Mouse (Mus musculus) heart, postnatal 10 days (tissue): ENCODE data around the gene Atp7b. TPM values are rescaled to one million over a fixed set of nuclear protein-coding genes. Genes with fewer than 3 reads are reported as not detected.

ENCODE experiments used
- DNase-seq, 2 experiments: peaks; one replicate each; pipeline ENCODE4 v3.0.0; 2021
- intact Hi-C: fragments of 180-260 bp; cut with DNase I; formaldehyde crosslinking; loops from one replicate; pipeline ENCODE4 v1.15.1; 2025
- total RNA-seq, 2 experiments: library from RNA; stranded (reverse); gene quantifications; 2 replicates each; pipeline ENCODE4 v1.2.3; 2021

The Atp7b gene
- total RNA-seq, 2 experiments from 2014 or later = 0.15 to 0.31 TPM

- no peak for DNase-seq
- intact Hi-C loops = no loop called here
These were observed 29.1 kb downstream of the Atp7b start for GRCm38 (mm10) chr8:22030990-22031389.

GRCm38 (mm10) chr8:22028973-22029372 lies 31.1 kb downstream of the Atp7b start:
- DNase-seq = no peak
- intact Hi-C loops = no loop called here

GRCm38 (mm10) chr8:22025241-22025640 lies 34.9 kb downstream of the Atp7b start:
- intact Hi-C loops = no loop called here
- no peak for DNase-seq

GRCm38 (mm10) chr8:22022244-22022643 lies 37.9 kb downstream of the Atp7b start:
- no peak for DNase-seq

GRCm38 (mm10) chr8:22019498-22019897 lies 40.6 kb downstream of the Atp7b start:
- intact Hi-C loops = no loop called here
- DNase-seq = no peak

More at GRCm38 (mm10) chr8:22022244-22022643, 37.9 kb downstream of the Atp7b start:
- intact Hi-C loops = no loop called here

- intact Hi-C loops = no loop called here
These were observed 42.4 kb downstream of the Atp7b start for GRCm38 (mm10) chr8:22017731-22018130.

GRCm38 (mm10) chr8:22013034-22013707 lies 46.9 kb downstream of the Atp7b start:
- intact Hi-C loops = no loop called here
- DNase-seq = no peak

More at GRCm38 (mm10) chr8:22017731-22018130, 42.4 kb downstream of the Atp7b start:
- DNase-seq = no peak

- intact Hi-C loops = no loop called here
- DNase-seq = no peak
These were observed 50.7 kb downstream of the Atp7b start for GRCm38 (mm10) chr8:22009403-22009802.

- DNase-seq = no peak
- intact Hi-C loops = no loop called here
These were observed 53.7 kb downstream of the Atp7b start for GRCm38 (mm10) chr8:22006423-22006822.

- intact Hi-C loops = no loop called here
- DNase-seq = no peak
These were observed 55.2 kb downstream of the Atp7b start for GRCm38 (mm10) chr8:22004750-22005522.

- intact Hi-C loops = loop anchor here (10.0 kb wide), 1 partner anchor 380 kb away; no protein-coding TSS in a partner anchor
- DNase-seq = peak in 1 of 2 experiments; percentile 10
These were observed 64.9 kb downstream of the Atp7b start for GRCm38 (mm10) chr8:21995181-21995580.

GRCm38 (mm10) chr8:21992184-21992583 lies 67.9 kb downstream of the Atp7b start:
- intact Hi-C loops = loop anchor here (5.0 to 10.0 kb wide), 4 partner anchors 55 to 383 kb away; partner anchors contain the start of gene Nek3
- peak; percentile 48 to 64 for DNase-seq

GRCm38 (mm10) chr8:21981664-21982337 lies 78.3 kb downstream of the Atp7b start:
- DNase-seq = peak; percentile 8 to 15
- intact Hi-C loops = no loop called here

- intact Hi-C loops = no loop called here
- no peak for DNase-seq
These were observed 81.9 kb downstream of the Atp7b start for GRCm38 (mm10) chr8:21978193-21978592.

GRCm38 (mm10) chr8:21969475-21969874 lies 90.6 kb downstream of the Atp7b start, which contains the start of gene Ccdc70:
Ccdc70 (plus strand) TSS chr8:21969775.
- DNase-seq = no peak
- intact Hi-C loops = no loop called here

- intact Hi-C loops = no loop called here
- DNase-seq = no peak
These were observed 93.5 kb downstream of the Atp7b start for GRCm38 (mm10) chr8:21966646-21967045.

- intact Hi-C loops = no loop called here
- no peak for DNase-seq
These were observed 101.7 kb downstream of the Atp7b start, which contains the start of gene Fam90a1a for GRCm38 (mm10) chr8:21958414-21958813. Fam90a1a (plus strand) TSS chr8:21958714.

- intact Hi-C loops = no loop called here
- DNase-seq = no peak
These were observed 103.8 kb downstream of the Atp7b start for GRCm38 (mm10) chr8:21956336-21956735.

GRCm38 (mm10) chr8:21955321-21955720 lies 104.8 kb downstream of the Atp7b start:
- DNase-seq = peak; percentile 11 to 15
- intact Hi-C loops = no loop called here

- no peak for DNase-seq
- intact Hi-C loops = no loop called here
These were observed 112.6 kb downstream of the Atp7b start for GRCm38 (mm10) chr8:21947311-21948017.
